Mouse (Mus musculus) midbrain, embryonic 12.5 days (tissue): Measurements from ENCODE around the gene Mre11a. TPM values are rescaled to one million over a fixed set of nuclear protein-coding genes. Genes with fewer than 3 reads are reported as not detected.
"Not testable (repeated sequence)": the region's sequence is repeated elsewhere in the genome, so short reads cannot be mapped to it uniquely, and the experiment has no call there.

Experiments
- ATAC-seq: fragments of 200-750 bp; cut with Nextera tagmentation; 2 replicates; pipeline ENCODE4 v1.8.0; 2017; ENCODE audit warnings: low read depth, moderate TSS enrichment, moderate library complexity; ENCODE audit not compliant: low FRiP score
- H3K27ac ChIP-seq: fragments of 300-500 bp; sonication (generic); replicated peaks from 2 replicates; pipeline ENCODE4 v1.5.1; 2016; ENCODE audit warnings: mild to moderate bottlenecking
- H3K27me3 ChIP-seq: fragments of 300-500 bp; sonication (generic); 2 replicates; pipeline ENCODE4 v1.6.1; 2016; ENCODE audit warnings: mild to moderate bottlenecking
- H3K36me3 ChIP-seq: fragments of 300-500 bp; sonication (generic); 2 replicates; pipeline ENCODE4 v1.6.1; 2016
- H3K4me1 ChIP-seq: fragments of 300-500 bp; sonication (generic); 2 replicates; pipeline ENCODE4 v1.6.1; 2016
- H3K4me2 ChIP-seq: fragments of 300-500 bp; sonication (generic); replicated peaks from 2 replicates; pipeline ENCODE4 v1.6.1; 2016; ENCODE audit warnings: mild to moderate bottlenecking, moderate library complexity
- H3K4me3 ChIP-seq: fragments of 300-500 bp; sonication (generic); 2 replicates; pipeline ENCODE4 v1.5.1; 2016; ENCODE audit warnings: mild to moderate bottlenecking
- H3K9ac ChIP-seq: fragments of 300-500 bp; sonication (generic); replicated peaks from 2 replicates; pipeline ENCODE4 v1.6.1; 2016; ENCODE audit warnings: mild to moderate bottlenecking, moderate library complexity
- H3K9me3 ChIP-seq: fragments of 300-500 bp; sonication (generic); 2 replicates; pipeline ENCODE4 v1.6.1; 2016; ENCODE audit warnings: mild to moderate bottlenecking
- WGBS: fragments of 180-500 bp; shearing (Covaris S2); methylation state at CpG from one replicate; pipeline ENCODE4 v1.1.7; 2016; 5-methylcytosine and 5-hydroxymethylcytosine counted together
- polyA plus RNA-seq: library from polyadenylated mRNA; unstranded; fragments of >200 nt; fragmentation: Nextera tagmentation; extraction: Ambion mirVana; gene quantifications from 2 replicates; pipeline ENCODE4 v1.2.1, GENCODE M21; 2016

The Mre11a gene
- polyA plus RNA-seq, 1 experiment from 2014 or later = 31.7 TPM

GRCm38 (mm10) chr9:14875743-14876507 is 91.5 kb downstream of the Mre11a start:
- peaks cover 13% of the 10 kb centered on the region for H3K4me1 ChIP-seq
- no peak overlapping the region for H3K9ac ChIP-seq
- no peak overlapping the region for H3K4me2 ChIP-seq
- no peaks in the 10 kb centered on the region for H3K27me3 ChIP-seq
- H3K36me3 ChIP-seq = no peaks in the 10 kb centered on the region
- no peaks in the 10 kb centered on the region for H3K9me3 ChIP-seq
- no peak for ATAC-seq
- no peak overlapping the region for H3K4me3 ChIP-seq
- whole genome bisulfite sequencing = 72% methylated on average over 5 of the region's 5 CpGs
- H3K27ac ChIP-seq = no peak overlapping the region

GRCm38 (mm10) chr9:14876566-14876965 is 92.1 kb downstream of the Mre11a start:
- not testable (repeated sequence) for H3K9ac ChIP-seq, H3K9me3 ChIP-seq, H3K4me3 ChIP-seq, H3K27ac ChIP-seq, ATAC-seq, H3K4me2 ChIP-seq, H3K36me3 ChIP-seq, H3K27me3 ChIP-seq
- H3K4me1 ChIP-seq = peaks cover 13% of the 10 kb centered on the region
- 21% methylated on average over 8 of the region's 8 CpGs for WGBS

GRCm38 (mm10) chr9:14884641-14885040 is 100.2 kb downstream of the Mre11a start:
- 85% methylated on average over 4 of the region's 4 CpGs for WGBS
- H3K27ac ChIP-seq = no peak overlapping the region
- no peak overlapping the region for H3K4me3 ChIP-seq
- H3K36me3 ChIP-seq = no peaks in the 10 kb centered on the region
- H3K4me2 ChIP-seq = no peak overlapping the region
- no peaks in the 10 kb centered on the region for H3K4me1 ChIP-seq
- ATAC-seq = no peak
- H3K27me3 ChIP-seq = no peaks in the 10 kb centered on the region
- H3K9me3 ChIP-seq = no peaks in the 10 kb centered on the region
- no peak overlapping the region for H3K9ac ChIP-seq

- ATAC-seq = no peak
- Histone ChIP-seq H3K4me2 (no peak overlapping the region), H3K27ac (no peak overlapping the region), H3K9ac (no peak overlapping the region), H3K27me3 (no peaks in the 10 kb centered on the region), H3K4me3 (no peak overlapping the region), H3K4me1 (no peaks in the 10 kb centered on the region), H3K36me3 (no peaks in the 10 kb centered on the region), H3K9me3 (no peaks in the 10 kb centered on the region)
Observed at GRCm38 (mm10) chr9:14885151-14885550, 100.7 kb downstream of the Mre11a start.

- no peak overlapping the region for H3K27ac ChIP-seq
- 83% methylated on average over 1 of the region's 1 CpGs for WGBS
- peaks cover 8% of the 10 kb centered on the region; the same call in 1 of the 2 replicates for H3K4me1 ChIP-seq
- H3K4me3 ChIP-seq = no peak overlapping the region
- H3K36me3 ChIP-seq = no peaks in the 10 kb centered on the region
- no peak overlapping the region for H3K4me2 ChIP-seq
- no peaks in the 10 kb centered on the region for H3K27me3 ChIP-seq
- no peaks in the 10 kb centered on the region for H3K9me3 ChIP-seq
- H3K9ac ChIP-seq = no peak overlapping the region
- no peak for ATAC-seq
Observed at GRCm38 (mm10) chr9:14885954-14886353, 101.5 kb downstream of the Mre11a start.

Other genes starting within 250 kb of the Mre11a start
- gene Amotl1, start 139.6 kb upstream of the Mre11a start, polyA plus RNA-seq = 14.6 and 15.7 TPM in 2 replicates
- gene Piwil4, start 43.9 kb upstream of the Mre11a start, polyA plus RNA-seq = 0.06 and 0.27 TPM in 2 replicates
- 1.1 and 1.2 TPM in 2 replicates for gene Fut4, start 32.3 kb upstream of the Mre11a start, polyA plus RNA-seq
- 0.37 and 1.1 TPM in 2 replicates for gene 1700012B09Rik, start 13.6 kb upstream of the Mre11a start, polyA plus RNA-seq
- gene Ankrd49, start 202 bp downstream of the Mre11a start, polyA plus RNA-seq = 46.7 and 46.8 TPM in 2 replicates
- gene Gpr83, start 75.6 kb downstream of the Mre11a start, polyA plus RNA-seq = 0.71 and 1.5 TPM in 2 replicates
- gene Izumo1r, start 119.3 kb downstream of the Mre11a start, polyA plus RNA-seq = not detected in 2 replicates